In genomic region chr12:81029731-81030130, GRCm38 (mm10) we compare ENCODE assay signal across 21 mouse cellular contexts. TPM values are rescaled to one million over a fixed set of nuclear protein-coding genes. Genes with fewer than 3 reads are reported as not detected.
A peak's percentile ranks its signal among the peaks of the same experiment; 100 is the strongest.
DNase-seq lines count a peak whose midpoint lies in the region; ATAC-seq and TF ChIP-seq lines count a peak whose summit lies in the region.
"Had no signal": no experiment of that assay in that cellular context is flagged by ENCODE, and none has a peak within 500 bp of the region (broad histone marks: within the 10 kb centered on the region; RNA-seq: fewer than 3 reads in every experiment).

No protein-coding gene starts in this region.

- WGBS in limb, embryonic 12.5 days = 20% methylated on average over 4 of the region's 4 CpGs
- 24% methylated on average over 4 of the region's 4 CpGs for WGBS in limb, embryonic 10.5 days
- WGBS in hindbrain, embryonic 12.5 days = 60% methylated on average over 4 of the region's 4 CpGs
- 32% methylated on average over 4 of the region's 4 CpGs for WGBS in midbrain, embryonic 15.5 days
- 49% methylated on average over 4 of the region's 4 CpGs for WGBS in lung, postnatal 0 days

- no peak for DNase-seq in limb, embryonic 10.5 days (ENCODE audit: low spot score)
- DNase-seq in embryo, embryonic 11 days = peak; percentile 41
- DNase-seq in thymus, postnatal 4 days = no peak
- no peak for DNase-seq in lung, postnatal 0 days (ENCODE audit: low spot score)
- DNase-seq: cerebellum, adult 11 months; cerebellum, postnatal 14 days; gastrocnemius, postnatal 25 days; kidney, adult 18-20 months; kidney, postnatal 10 days; liver, postnatal 0 days; lung, postnatal 10 days had no signal

- H3K4me2 ChIP-seq in limb, embryonic 12.5 days = peak overlapping the region; percentile 23
- 0 out of 2 replicates have a peak overlapping the region, but pooled peaks have one; percentile 7 for H3K4me2 ChIP-seq in hindbrain, embryonic 12.5 days (replicated peaks)
- peak overlapping the region; percentile 2; the same call in 1 of the 2 replicates for H3K4me2 ChIP-seq in midbrain, embryonic 15.5 days
- no peak overlapping the region for H3K4me2 ChIP-seq in lung, postnatal 0 days (replicated peaks; ENCODE audit: low read depth, low read length)
- H3K4me2 ChIP-seq: forebrain, embryonic 12.5 days; liver, embryonic 11.5 days; neural tube, embryonic 12.5 days had no signal

- no peak overlapping the region for H3K9ac ChIP-seq in limb, embryonic 12.5 days (replicated peaks)
- H3K9ac ChIP-seq in hindbrain, embryonic 12.5 days = no peak overlapping the region
- no peak overlapping the region for H3K9ac ChIP-seq in midbrain, embryonic 15.5 days
- no peak overlapping the region for H3K9ac ChIP-seq in lung, postnatal 0 days (replicated peaks; ENCODE audit: low read depth)
- H3K9ac ChIP-seq: forebrain, embryonic 12.5 days; liver, postnatal 0 days; neural tube, embryonic 12.5 days had no signal

- H3K4me1 ChIP-seq in limb, embryonic 12.5 days (replicated peaks) = peaks cover 48% of the 10 kb centered on the region
- peaks cover 72% of the 10 kb centered on the region for H3K4me1 ChIP-seq in limb, embryonic 10.5 days
- peaks cover 52% of the 10 kb centered on the region for H3K4me1 ChIP-seq in hindbrain, embryonic 12.5 days
- H3K4me1 ChIP-seq in midbrain, embryonic 15.5 days = peaks cover 25% of the 10 kb centered on the region
- H3K4me1 ChIP-seq in lung, postnatal 0 days (ENCODE audit: insufficient read depth, low read depth, low read length) = peaks cover 5% of the 10 kb centered on the region; the same call in 1 of the 2 replicates

- H3K4me3 ChIP-seq in limb, embryonic 12.5 days (replicated peaks) = no peak overlapping the region
- H3K4me3 ChIP-seq in limb, embryonic 10.5 days = no peak overlapping the region; the same call in 1 of the 2 replicates
- H3K4me3 ChIP-seq in hindbrain, embryonic 12.5 days = no peak overlapping the region
- no peak overlapping the region for H3K4me3 ChIP-seq in midbrain, embryonic 15.5 days
- H3K4me3 ChIP-seq in lung, postnatal 0 days (ENCODE audit: low read depth, low read length) = no peak overlapping the region
- H3K4me3 ChIP-seq: erythroblast, embryonic 14.5 days; forebrain, embryonic 12.5 days; layer of hippocampus, adult 2 months; neural tube, embryonic 12.5 days had no signal

- TF ChIP-seq EP300 in lung, postnatal 0 days (IDR thresholded peaks at IDR 0.05) = no peak

- peaks cover 61% of the 10 kb centered on the region for H3K27me3 ChIP-seq in limb, embryonic 12.5 days
- H3K27me3 ChIP-seq in limb, embryonic 10.5 days (ENCODE audit: low read depth, poor library complexity, severe bottlenecking) = peaks cover 43% of the 10 kb centered on the region
- H3K27me3 ChIP-seq in hindbrain, embryonic 12.5 days = peaks cover 24% of the 10 kb centered on the region
- no peaks in the 10 kb centered on the region; the same call in 1 of the 2 replicates for H3K27me3 ChIP-seq in midbrain, embryonic 15.5 days (replicated peaks)
- H3K27me3 ChIP-seq in lung, postnatal 0 days (replicated peaks; ENCODE audit: insufficient read depth, low read length) = peaks cover 6% of the 10 kb centered on the region

- H3K36me3 ChIP-seq in limb, embryonic 12.5 days = no peaks in the 10 kb centered on the region
- H3K36me3 ChIP-seq in limb, embryonic 10.5 days = peaks cover 15% of the 10 kb centered on the region
- H3K36me3 ChIP-seq in hindbrain, embryonic 12.5 days = no peaks in the 10 kb centered on the region
- H3K36me3 ChIP-seq in midbrain, embryonic 15.5 days (replicated peaks) = no peaks in the 10 kb centered on the region
- no peaks in the 10 kb centered on the region for H3K36me3 ChIP-seq in lung, postnatal 0 days (ENCODE audit: insufficient read depth, low read length)
- H3K36me3 ChIP-seq: forebrain, embryonic 12.5 days; neural tube, embryonic 12.5 days had no signal

- no peak for ATAC-seq in limb, embryonic 12.5 days (ENCODE audit: insufficient number of reproducible peaks, insufficient read depth, low FRiP score, low TSS enrichment, low read depth)
- ATAC-seq in hindbrain, embryonic 12.5 days (ENCODE audit: low FRiP score) = no peak
- no peak for ATAC-seq in midbrain, embryonic 15.5 days (replicated peaks)
- no peak for ATAC-seq in lung, postnatal 0 days
- ATAC-seq: CD4-positive, CD25-positive, alpha-beta regulatory T cell, adult 4 months; inflammation-experienced regulatory T-cells, adult 6 months; liver, postnatal 0 days had no signal

- TF ChIP-seq CTCF in lung, postnatal 0 days (IDR thresholded peaks at IDR 0.05) = no peak

- no peaks in the 10 kb centered on the region for H3K9me3 ChIP-seq in limb, embryonic 12.5 days
- no peaks in the 10 kb centered on the region for H3K9me3 ChIP-seq in limb, embryonic 10.5 days (replicated peaks)
- H3K9me3 ChIP-seq in hindbrain, embryonic 12.5 days (replicated peaks) = no peaks in the 10 kb centered on the region
- H3K9me3 ChIP-seq in midbrain, embryonic 15.5 days = no peaks in the 10 kb centered on the region
- H3K9me3 ChIP-seq in lung, postnatal 0 days (ENCODE audit: low read length) = no peaks in the 10 kb centered on the region
- H3K9me3 ChIP-seq: forebrain, embryonic 12.5 days; neural tube, embryonic 12.5 days had no signal

- no peak overlapping the region for H3K27ac ChIP-seq in limb, embryonic 12.5 days
- H3K27ac ChIP-seq in limb, embryonic 10.5 days = no peak overlapping the region
- no peak overlapping the region for H3K27ac ChIP-seq in hindbrain, embryonic 12.5 days
- H3K27ac ChIP-seq in midbrain, embryonic 15.5 days = no peak overlapping the region
- H3K27ac ChIP-seq in lung, postnatal 0 days (ENCODE audit: low read length) = no peak overlapping the region
- H3K27ac ChIP-seq: forebrain, embryonic 12.5 days; layer of hippocampus, adult 2 months; neural tube, embryonic 12.5 days had no signal

RNA-seq across cellular contexts. Expression of gene Smoc1, which starts 3.1 kb away (rescaled TPM):
- polyA plus RNA-seq in limb, embryonic 12.5 days (2016; fragmentation: Nextera tagmentation; extraction: Ambion mirVana) = 11.4 and 13.1 TPM in 2 replicates
- 24.2 and 29.6 TPM in 2 replicates for polyA plus RNA-seq in limb, embryonic 10.5 days (2016; fragmentation: Nextera tagmentation; extraction: Ambion mirVana)
- polyA plus RNA-seq in hindbrain, embryonic 12.5 days (2016; fragmentation: Nextera tagmentation; extraction: Ambion mirVana) = 19.4 and 22.6 TPM in 2 replicates
- 27.8 and 29.9 TPM in 2 replicates for polyA plus RNA-seq in midbrain, embryonic 15.5 days (2015; fragmentation: Nextera tagmentation; extraction: Ambion mirVana)
- 0.19 and 0.45 TPM in 2 replicates for polyA plus RNA-seq in lung, postnatal 0 days (2015; fragmentation: Nextera tagmentation; extraction: Ambion mirVana)
